Mouse (Mus musculus) NIH3T3 (cell line): ENCODE measurements around the gene 4930432K21Rik.
A peak's percentile ranks its signal among the peaks of the same experiment; 100 is the strongest.

Experiments used
- DNase-seq: peaks from one replicate; pipeline ENCODE4 v3.0.0-alpha.2; 2012; ENCODE audit warnings: low read depth

Gene 4930432K21Rik

DNA sequence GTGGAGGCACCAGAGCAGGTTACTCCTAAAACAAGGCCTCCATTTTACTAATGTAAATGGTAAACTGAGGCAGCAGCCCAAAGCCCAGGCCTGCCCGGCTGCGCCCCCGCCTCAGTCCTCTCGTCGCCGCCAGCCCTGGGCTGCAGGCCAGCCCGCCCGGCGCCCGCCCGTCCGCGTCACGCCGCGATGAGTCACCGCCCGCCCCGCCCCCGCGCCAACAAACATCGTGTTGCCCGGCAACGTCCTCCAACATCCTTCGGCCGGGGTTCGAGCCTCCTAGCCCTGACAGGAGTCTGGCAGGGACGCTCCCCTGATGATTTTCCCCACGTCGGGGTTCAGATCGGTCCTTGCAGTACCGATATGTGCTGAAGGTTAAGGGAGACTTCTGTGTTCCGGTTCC is 44.7 kb downstream of the 4930432K21Rik start:
- peak; percentile 89 for DNase-seq

DNA sequence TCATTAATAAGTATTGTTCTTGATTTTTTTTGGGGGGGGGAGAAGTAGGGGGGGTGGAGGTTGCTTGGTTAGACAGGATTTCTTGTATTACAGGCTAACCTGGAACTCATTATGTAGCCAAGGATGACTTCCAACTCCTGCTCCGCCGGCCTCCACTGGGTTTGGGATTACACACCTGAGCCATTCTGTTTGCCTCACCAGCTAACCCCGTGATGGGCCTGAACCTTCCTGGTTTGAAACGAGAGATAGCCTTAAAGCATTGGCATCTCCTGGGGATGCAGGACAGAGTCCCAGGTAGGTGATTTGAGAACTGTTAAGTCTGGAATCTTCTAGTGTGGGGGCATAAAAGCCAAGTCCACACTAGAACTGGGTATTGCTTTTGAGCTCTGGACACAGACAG is 45.3 kb downstream of the 4930432K21Rik start:
- no peak for DNase-seq

DNA sequence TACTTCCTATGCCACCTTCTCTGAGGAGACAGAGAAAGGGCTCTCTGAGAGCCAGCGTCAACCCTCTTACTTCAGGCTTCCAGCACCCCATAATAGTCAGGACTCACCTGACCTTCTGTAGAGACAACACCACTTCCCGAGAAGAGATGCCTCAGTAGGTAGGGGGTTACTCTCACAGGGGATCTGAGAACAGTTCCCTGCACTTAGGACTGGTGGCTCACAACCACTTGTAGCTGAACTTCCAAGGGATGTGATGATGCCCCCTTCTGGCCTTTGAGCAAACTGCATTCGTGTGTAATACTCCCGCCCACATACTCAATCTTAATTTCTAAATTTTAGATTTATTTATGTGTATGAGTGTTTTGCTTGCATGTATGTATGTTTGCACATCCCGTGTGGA is 45.7 kb downstream of the 4930432K21Rik start:
- DNase-seq: no peak

DNA sequence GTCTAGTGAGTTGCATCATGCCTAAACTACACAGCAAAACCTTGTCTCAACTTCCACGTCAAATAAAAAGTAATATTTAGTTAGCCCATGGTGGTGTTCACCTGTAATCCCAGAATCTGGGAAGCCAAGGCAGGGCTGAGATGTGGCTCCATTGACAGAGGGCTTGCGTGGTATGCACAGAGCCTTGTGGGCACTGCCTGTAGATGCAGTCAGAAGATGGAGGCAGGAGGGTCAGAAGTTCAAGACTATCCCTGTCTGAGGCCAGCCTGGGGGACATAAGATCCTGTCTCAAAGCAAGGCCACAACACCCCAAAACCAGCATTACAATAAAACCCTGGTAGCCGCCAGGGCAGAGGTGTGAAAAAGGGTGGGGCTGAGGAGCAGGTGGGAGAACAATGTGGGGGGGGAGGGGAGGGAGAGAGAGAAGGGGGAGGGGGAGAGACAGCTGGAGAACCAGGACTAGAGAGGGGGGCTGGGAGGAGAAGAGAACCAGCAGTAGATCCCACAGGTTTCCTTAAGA is 46.5 kb downstream of the 4930432K21Rik start:
- no peak for DNase-seq

DNA sequence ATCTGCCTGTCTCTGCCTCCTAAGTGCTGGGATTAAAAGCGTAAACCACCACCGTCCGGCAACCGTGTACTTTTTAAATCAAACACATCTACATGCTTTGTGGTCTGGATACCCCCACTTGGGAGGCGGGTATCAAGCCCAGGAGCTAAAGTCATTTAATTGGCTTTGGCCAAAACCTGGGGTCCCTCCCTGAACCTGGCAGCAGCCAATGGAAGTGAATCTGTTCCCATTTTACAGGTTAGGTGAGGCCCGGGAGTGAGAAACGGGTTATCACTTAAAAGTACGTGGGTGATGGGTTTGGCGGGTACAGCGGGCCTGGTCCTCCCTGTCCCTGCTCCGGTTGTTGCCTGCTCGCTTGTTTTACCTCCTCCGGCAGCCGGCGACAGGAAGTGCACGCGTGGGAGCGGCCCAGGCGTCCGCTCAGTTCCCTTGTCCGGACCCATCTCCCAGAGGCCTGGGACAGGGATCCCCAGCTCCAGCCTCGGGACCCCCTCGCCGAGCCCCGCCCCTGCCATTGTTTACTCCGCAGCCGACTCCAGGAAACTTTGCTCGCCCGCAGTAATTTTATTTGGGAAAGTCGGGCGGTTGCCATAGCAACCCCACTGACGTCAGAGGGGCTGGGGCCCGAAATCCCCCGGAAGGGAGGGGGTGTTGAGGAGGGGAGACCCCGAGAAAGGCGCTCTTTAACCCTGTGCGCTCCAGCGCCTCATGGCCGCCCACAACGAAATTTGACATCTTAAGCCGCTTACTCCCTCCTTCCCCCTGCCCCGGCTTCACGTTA is 49.5 kb downstream of the 4930432K21Rik start:
- peak; percentile 97 for DNase-seq

DNA sequence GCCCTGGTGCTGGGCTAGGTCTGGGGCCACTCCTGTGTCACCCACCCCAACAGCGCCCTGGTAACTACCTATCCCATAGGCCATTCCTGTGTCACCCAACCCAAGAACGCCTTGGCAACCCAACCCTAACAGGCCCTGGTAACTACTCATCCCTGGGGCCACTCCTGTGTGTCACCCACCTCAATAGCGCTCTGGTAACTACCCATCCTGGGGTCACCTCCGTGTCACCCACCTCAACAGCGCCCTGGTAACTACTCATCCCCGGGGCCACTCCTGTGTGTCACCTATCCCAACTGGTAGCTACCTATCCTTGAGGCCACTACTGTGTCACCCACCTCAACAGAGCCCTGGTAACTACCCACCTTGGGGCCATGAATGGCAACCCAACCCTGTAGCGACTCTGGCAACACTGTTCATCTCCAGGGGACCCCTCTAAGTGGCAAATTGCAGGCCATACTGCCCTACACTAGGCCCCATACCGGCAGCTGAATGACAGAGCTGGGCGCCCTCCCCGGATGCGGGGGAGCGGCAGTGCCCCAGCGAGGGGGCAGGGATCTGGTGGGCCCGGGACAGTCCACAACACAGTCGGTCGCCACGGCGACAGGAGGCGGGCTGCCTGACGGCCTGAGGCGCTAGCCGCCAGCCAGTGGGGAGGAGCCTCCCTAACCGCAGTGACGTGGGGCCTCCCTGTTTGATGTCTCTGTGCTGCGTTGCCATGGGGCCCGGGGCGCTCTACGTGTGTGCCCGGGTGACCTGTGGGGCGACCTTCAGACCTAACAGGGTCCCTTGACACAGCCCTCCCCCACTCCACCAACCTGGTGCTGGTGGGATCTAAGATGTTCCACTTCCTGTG is 50.3 kb downstream of the 4930432K21Rik start:
- peak; percentile 97 for DNase-seq

DNA sequence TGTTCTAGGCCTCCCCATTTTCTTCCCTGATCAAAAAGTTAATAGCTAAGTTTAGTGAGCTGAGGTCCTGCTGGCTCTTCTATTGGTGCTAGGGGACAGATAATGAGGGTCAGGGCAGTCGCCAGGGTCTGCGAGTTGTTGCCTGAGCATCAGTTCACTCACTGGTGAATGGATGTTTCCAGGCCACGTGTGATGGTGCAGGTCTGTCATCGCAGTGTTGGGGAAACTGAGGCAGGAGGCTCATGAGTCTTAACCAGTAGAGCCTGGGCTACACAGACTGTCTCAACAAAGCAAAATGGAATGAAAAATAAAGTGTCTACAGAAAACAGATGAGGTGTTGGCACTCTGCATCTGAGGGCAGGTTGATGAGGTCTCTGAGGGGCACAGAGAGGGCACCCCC is 51.0 kb downstream of the 4930432K21Rik start:
- DNase-seq: no peak

DNA sequence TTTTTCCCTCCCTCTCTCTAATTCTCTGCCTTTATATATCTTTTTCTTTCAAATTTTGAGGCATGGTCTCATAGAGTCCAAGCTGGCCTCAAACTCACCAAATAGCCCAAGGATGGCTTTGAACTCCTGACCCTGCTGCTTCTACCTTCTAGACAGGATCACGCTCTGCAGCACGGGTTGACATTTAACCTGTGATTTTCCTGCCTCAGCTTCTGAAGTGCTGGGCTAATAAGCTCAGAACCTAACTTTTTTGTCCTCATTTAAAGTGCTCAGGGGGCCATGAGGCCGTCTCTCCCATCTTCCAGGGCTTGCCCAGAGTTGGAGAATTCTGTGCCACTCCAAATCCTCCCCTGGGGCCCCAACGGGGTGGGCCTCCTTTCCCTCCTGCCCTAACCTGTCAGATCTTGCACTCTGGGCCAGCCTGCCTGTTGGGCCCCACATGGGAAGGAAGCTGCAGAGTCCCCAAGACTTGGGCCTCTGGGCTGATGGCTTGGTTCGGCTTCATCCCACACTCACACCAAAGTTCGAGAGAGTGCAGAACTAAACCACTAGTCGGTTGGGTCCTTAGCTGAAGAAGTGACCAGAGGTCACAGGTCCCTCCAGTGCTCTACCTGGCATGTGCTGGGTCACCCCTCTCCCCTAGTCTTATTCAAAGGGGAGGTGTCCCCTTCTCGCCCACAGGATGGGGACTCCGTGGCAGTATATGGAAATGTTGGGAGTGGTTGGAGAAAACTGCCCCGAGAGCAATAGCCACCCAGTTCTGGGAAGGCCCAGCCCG is 51.7 kb downstream of the 4930432K21Rik start:
- no peak for DNase-seq

DNA sequence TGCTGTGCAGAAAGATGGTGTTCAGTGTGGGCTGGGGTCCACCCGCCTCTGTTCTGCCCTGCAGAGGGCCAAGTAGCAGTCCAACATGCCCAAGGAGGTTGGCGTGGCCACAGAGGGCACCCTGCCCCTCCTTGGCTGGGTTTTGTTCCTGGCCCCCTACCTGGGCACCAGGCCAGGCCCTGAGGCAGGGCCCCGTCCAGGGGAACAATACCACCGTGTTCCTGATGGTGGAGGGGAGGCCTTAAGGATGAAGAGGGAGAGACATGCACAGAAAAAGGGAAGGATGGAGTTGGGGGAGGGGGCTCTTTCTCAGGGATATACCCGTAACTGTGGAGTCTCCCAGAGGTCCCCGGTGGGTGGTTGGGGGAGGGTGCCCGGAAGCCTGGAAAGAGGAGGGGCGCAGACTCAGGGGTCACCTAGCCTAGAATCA is 52.3 kb downstream of the 4930432K21Rik start:
- DNase-seq: peak; percentile 46

DNA sequence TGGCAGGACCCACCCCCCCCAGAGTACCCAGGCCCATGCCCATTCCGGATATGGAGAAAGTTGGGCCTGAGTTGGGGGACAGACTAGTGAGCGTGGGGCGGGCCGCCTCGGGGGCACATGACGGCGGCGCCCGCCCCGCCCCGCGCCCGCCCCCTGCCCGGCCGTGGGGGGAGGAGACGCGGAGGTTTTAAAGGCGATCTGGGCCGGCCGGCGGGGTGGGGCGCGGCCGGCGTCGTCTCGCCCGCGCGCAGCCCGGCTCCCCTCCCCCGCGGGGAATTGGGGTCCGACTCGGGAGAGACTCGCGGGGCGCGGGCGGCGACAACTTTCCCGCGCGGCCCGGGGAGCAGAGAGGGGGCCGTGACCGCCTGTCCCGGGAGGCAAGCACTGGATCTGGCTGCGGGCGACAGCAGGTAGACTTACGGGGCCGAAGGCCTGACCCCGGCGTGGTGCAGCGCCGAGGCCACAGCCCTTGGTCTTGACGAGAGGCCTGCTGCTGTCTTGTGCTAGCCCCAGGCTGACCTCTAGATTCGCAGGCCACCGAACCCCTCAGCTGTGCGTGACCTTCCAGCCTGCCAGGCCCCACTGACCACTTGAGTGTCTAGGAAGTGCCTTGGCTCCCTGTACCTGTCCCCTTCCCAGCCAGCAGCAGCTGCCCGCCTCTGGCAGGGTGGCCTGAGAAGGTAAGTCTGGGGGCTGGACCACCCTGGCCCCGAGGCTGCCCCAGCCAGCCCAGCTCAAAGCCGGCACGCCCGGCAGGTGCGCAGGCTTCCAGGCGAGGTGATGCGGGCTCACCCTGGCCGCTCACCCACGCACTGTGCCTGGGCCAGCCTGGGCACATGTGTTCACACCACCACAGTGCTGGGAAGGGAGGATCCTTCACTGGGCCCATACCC is 53.1 kb downstream of the 4930432K21Rik start:
- DNase-seq: peak; percentile 93

DNA sequence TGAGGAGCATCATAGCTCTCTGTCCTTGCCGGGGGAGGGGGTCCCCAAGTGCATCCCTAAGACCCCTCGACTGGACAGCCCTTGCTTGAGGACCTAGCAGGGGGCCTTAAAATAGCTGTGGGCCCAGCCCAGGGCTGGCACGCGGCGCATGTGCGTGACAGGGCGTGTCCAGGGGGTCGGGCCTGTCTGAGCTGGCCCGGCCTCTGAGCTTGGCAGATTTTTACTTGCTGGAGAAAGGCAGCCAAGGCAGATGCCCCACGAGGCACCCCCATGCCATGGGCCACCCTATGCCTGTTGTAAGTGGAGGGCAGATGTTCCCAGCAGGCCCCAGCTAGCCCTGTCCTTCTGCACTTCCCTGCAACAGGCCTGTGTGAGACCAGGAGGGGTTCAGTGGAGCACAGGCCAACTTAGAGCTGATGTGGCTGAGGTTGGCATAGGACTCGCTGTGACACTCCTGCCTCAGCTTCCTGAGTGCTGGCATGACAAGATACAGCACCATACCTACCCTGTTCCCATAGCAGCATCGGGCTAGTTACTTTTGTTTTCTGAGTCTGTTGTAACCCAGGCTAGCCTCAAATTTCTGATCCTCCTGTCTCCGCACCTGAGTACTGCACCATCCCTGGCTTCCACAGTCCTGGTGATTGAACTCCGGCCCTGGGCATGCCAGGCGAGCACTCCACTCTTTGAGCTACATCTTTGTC is 53.9 kb downstream of the 4930432K21Rik start:
- peak; percentile 88 for DNase-seq

DNA sequence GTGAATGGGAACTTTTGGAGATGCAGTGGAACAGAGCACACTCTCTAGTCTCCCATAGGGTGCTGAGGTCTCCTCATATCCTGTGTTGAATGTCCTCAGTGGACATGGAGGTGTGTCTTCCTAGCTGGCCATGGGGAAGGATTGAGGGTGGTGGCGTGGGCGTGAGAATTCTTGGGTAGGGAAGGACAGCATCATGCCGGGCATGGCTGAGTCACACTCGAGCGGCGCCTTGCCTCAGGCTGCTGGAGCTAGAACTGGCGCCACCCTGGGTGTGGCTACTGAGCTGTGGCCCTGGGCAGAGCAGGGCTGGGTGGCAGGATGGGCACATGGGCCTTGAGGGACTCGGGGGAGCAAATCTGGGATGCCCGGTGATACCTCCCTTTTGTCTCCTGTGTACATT is 54.6 kb downstream of the 4930432K21Rik start:
- peak; percentile 87 for DNase-seq

DNA sequence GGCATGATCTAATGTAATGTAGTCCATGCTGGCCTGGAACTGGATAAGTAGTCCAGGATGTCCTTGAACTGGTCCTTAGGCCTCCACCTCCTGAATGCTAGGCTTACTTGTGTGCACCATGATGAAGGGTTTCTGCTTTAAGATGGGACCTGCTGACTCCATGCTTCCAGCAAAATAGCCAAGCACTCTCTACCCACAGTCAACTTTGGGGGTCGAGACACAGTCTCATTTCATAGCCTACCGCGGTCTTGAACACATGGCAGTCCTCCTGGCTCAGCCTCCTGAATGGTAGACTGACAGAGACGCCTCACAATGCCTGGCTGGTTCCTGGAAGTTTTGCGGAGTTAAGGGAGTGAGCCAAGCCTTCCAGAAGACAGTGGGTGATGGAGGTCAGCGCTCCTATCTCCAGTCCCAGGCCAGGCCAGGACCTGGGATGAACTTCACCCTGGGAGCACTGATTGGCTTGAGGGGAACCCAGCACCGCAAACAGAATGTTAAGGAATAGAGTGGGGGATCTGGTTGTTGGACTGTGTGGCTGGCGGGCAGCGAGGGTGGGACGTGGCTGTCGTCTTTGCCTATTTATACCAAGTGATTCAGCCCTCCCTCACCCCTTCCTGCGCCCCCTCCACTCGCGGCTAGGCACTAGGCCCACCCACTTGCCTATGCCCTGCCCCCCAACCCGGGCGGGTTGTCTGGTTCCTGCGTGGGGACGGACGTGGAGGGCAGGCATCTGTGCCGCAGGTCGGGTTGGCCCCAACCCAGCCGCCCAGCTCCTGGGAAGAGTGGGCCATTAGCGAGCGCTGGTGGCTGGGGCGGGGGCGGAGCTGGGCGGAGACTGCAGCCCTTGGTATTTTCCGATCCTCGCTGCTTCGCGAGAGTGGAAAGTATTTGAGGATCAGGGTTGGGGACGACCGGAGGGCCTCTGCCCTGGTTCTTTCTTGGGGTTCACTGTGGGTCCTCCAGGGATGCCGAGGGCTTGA is 55.4 kb downstream of the 4930432K21Rik start:
- DNase-seq: peak; percentile 85

DNA sequence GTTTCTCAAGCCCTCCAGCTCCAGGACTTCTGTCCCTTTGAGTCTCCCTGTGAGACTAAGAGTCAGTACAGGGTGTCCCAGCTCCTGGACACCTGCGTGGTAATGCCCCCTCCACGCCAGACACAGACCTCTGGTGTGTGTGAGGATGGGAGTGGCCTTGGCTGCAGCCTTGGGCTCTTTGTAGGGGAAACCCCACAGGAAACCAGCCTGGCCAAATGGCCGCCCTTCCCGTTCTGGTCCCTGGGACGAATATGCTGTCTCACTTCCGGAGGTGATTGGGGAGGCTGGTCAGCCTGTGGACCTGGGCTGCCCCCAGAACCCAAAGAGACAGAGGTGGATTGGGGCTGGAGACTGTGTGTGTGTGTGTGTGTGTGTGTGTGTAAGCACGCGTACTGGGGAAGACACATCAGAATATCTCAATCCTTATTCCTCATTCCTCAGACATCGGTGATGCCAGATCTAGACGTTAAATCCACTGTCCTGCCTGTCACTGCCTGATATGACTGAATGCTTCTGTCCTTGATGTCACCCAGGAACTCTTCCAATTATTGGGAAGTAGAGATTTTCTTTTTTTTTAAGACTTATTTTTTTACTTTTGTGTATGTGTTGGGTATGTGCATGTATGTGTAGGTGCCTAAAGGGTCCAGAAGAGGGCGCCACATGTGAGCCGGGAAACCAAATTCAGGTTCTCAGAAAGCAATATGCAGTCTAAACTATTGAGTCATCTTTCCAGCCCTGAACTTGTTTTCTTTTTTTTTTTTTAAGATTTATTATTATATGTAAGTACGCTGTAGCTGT is 56.3 kb downstream of the 4930432K21Rik start:
- peak; percentile 74 for DNase-seq

DNA sequence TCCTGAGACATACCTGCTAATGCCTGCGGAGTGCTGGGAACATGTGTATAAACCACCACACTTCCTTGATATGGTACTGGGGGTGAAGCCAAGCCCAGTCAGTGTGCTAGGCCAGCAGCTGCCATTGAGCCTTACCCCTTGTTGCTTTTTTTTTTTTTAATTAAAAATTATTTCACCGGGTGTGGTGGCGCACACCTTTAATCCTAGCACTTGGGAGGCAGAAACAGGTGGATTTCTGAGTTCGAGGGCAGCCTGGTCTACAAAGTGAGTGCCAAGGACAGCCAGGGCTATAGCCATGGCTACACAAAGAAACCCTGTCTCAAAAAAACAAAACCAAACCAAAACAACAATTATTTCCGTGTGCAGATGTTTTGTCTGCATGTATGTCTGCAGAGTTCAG is 57.2 kb downstream of the 4930432K21Rik start:
- DNase-seq: no peak

DNA sequence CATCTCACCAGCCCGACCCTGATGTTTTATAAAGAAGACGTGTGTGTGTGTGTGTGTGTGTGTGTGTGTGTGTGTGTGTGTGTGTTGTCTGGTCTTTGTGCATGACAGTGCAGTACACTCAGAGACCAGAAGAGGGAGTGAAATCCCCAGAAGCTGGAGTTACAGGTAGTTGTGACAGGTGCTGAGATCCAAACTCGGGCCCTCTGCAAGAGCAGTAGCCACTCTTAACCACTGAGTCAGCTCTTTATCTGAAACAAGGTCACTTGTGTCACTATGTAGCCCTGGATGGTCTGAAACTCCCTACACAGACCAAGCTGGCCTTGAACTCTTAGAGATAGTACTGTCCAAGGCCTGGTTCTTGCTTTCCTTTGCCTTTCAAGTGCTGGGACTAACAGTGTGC is 58.8 kb downstream of the 4930432K21Rik start:
- DNase-seq: no peak

DNA sequence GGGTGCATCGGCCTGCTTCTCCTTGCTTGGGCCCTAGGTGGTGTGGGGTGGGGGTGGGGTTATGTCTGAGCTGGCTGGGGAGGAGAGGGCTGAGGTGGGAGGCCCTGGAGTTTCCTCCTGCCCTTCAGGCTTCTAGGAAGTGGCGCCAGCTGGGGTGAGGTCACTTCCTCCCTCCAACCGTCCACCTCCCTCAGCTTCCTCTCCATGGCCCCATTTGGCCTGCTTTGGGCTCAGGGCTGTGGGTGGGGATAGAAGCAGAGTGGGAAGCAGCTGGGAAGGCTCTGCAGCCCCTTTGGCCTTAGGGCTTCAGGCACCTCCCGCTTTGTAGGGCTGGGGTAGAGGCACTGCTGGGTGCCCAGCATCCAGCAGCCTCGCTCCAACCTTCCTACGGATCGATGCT is 60.0 kb downstream of the 4930432K21Rik start:
- peak; percentile 39 for DNase-seq
